Mouse (Mus musculus) mesoderm, embryonic 11.5 days (tissue): ENCODE measurements at regions not wholly inside any gene's neighbourhood (a gene's known extent, or its start where the extent isn't known, plus 50 kb on each side); places are given as distances from the start of the nearest gene placed in this dataset.

Experiments
- DNase-seq: peaks from one replicate; pipeline ENCODE4 v3.0.0-alpha.2; 2012; ENCODE audit warnings: low read depth, low spot score

GRCm38 (mm10) chr1:195312426-195312825, 135.9 kb upstream of the Cr2 start:
- no peak for DNase-seq

- DNase-seq = no peak
Observed at GRCm38 (mm10) chr1:195285076-195285475, 108.6 kb upstream of the Cr2 start.

- peak; percentile 100 for DNase-seq
Observed at GRCm38 (mm10) chr1:195241496-195241895, 65.0 kb upstream of the Cr2 start.

- peak; percentile 58 for DNase-seq
Observed at GRCm38 (mm10) chr1:195232658-195233057, 56.1 kb upstream of the Cr2 start.

- no peak for DNase-seq
Observed at GRCm38 (mm10) chr1:195227007-195227406, 50.5 kb upstream of the Cr2 start.
